Mouse (Mus musculus): ENCODE data around the gene Btnl4. TPM values are rescaled to one million over a fixed set of nuclear protein-coding genes. Genes with fewer than 3 reads are reported as not detected.

Btnl4 gene
- not detected for total RNA-seq (2023)

GRCm38 (mm10) chr17:34477238-34478013 is at the start of gene Btnl4:
TSS of gene Btnl4 (minus strand) at chr17:34477318.

GRCm38 (mm10) chr17:34517252-34517651 is 40.1 kb upstream of the Btnl4 start, which contains the start of gene Btnl6:
TSS of gene Btnl6 (minus strand) at chr17:34517352.

Other genes starting within 250 kb of the Btnl4 start
- 1,000 to 10,000 TPM; 1,014 to 1,076 TPM for gene H2-Ob, start 238.4 kb downstream of the Btnl4 start, total RNA-seq (2023)
- 1,000 to 10,000 TPM; 6,321 to 6,441 TPM for gene H2-Ab1, start 219.6 kb downstream of the Btnl4 start, total RNA-seq (2023)
- 1,000 to 10,000 TPM; 4,632 to 4,642 TPM for gene H2-Aa, start 189.5 kb downstream of the Btnl4 start, total RNA-seq (2023)
- gene H2-Eb1, start 171.5 kb downstream of the Btnl4 start, total RNA-seq (2023), result 1,000 to 10,000 TPM; 3,437 to 3,484 TPM
- gene H2-Eb2, start 151.7 kb downstream of the Btnl4 start, total RNA-seq (2023), result 10 to 100 TPM; 33.6 to 48.0 TPM
- 10 to 100 TPM in 1 of 2 experiments, 1 to 10 TPM in 1; 9.3 to 12.5 TPM for gene Btnl2, start 122.5 kb downstream of the Btnl4 start, total RNA-seq (2023)
- gene Btnl1, start 100.2 kb downstream of the Btnl4 start, total RNA-seq (2023), result 1 to 10 TPM; 2.7 to 4.5 TPM
- 10 to 100 TPM; 14.3 to 15.6 TPM for gene BC051142, start 78.5 kb downstream of the Btnl4 start, total RNA-seq (2023)
- not detected for gene Btnl6, start 40.0 kb upstream of the Btnl4 start, total RNA-seq (2023)
- gene Notch4, start 87.0 kb upstream of the Btnl4 start, total RNA-seq (2023), result 1 to 10 TPM; 1.0 to 1.9 TPM
- gene Gpsm3, start 112.5 kb upstream of the Btnl4 start, total RNA-seq (2023), result 100 to 1,000 TPM; 132 to 134 TPM
- gene Pbx2, start 113.9 kb upstream of the Btnl4 start, total RNA-seq (2023), result 10 to 100 TPM; 54.9 to 59.0 TPM
- 1 to 10 TPM; 5.3 to 5.8 TPM for gene Ager, start 120.5 kb upstream of the Btnl4 start, total RNA-seq (2023)
- gene Rnf5, start 126.4 kb upstream of the Btnl4 start, total RNA-seq (2023), result 10 to 100 TPM; 41.4 to 42.3 TPM
- 10 to 100 TPM; 67.5 to 72.5 TPM for gene Agpat1, start 126.9 kb upstream of the Btnl4 start, total RNA-seq (2023)
- gene Egfl8, start 138.7 kb upstream of the Btnl4 start, total RNA-seq (2023), result not detected
- gene Ppt2, start 151.2 kb upstream of the Btnl4 start, total RNA-seq (2023), result 1 to 10 TPM; 2.1 to 6.8 TPM
- not detected for gene Prrt1, start 152.2 kb upstream of the Btnl4 start, total RNA-seq (2023)
- 1 to 10 TPM; 2.9 to 5.3 TPM for gene Fkbpl, start 167.4 kb upstream of the Btnl4 start, total RNA-seq (2023)
- 10 to 100 TPM; 81.4 to 84.7 TPM for gene Atf6b, start 169.8 kb upstream of the Btnl4 start, total RNA-seq (2023)
- not detected for gene Tnxb, start 193.2 kb upstream of the Btnl4 start, total RNA-seq (2023)